Mouse (Mus musculus) ovary, postnatal 10 days (tissue): ENCODE data around the gene Spata2l.
A peak's percentile ranks its signal among the peaks of the same experiment; 100 is the strongest.
"Not testable (repeated sequence)": the region's sequence is repeated elsewhere in the genome, so short reads cannot be mapped to it uniquely, and the experiment has no call there.

ENCODE experiments used
- DNase-seq: peaks from one replicate; pipeline ENCODE4 v3.0.0; 2022; ENCODE audit warnings: low spot score

Gene Spata2l

DNA sequence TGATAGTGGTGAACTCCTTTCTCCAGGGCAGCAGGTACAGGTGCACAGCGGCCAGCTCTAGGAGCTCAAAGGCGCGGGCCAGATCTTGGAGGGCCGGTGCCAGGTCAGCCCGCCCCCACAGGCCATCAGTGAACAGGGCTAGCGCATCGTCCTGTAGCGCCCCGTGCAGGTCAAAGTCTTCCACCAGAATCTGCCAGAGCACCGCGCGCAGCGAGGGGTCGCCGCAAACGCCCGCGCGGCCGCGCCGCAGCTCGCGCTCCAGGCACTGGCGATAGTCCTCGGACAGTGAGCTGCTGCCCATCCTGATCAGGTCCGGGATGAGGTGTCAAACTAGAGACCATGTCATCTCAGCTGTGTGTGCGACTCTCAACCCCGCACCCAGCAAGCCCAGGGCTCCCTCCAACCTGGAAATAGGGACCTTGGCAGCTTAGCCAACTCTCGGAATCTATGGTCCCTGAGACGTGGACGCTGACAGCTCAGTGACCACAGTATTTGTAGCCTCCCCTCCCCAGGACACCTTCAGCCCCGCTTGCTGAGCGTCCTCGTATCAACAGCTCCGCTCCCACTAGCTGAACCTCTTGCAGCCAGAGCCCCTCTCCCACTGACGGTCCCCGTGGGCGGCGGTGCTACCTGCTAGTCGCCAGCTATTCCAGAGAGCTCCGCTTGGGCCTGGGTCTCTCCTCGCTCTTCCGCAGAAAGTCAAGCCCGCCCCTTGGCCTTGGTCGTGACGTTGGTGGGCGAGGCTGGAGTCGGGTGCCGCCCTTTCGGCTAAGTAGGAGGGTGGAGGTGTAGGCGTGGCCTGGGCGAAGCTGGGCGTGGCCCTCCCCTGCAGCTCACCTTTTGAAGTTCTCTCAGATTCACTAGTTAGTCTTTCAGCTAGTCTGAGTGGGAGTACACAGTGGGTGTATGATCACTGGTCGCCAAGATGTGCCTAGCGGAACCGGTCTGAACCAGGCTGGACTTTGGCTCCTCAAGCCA, at the start of gene Spata2l:
TSS of gene Spata2l (minus strand) at position 714 of the 978 bp plus-strand sequence.
- DNase-seq, result peak; percentile 44

DNA sequence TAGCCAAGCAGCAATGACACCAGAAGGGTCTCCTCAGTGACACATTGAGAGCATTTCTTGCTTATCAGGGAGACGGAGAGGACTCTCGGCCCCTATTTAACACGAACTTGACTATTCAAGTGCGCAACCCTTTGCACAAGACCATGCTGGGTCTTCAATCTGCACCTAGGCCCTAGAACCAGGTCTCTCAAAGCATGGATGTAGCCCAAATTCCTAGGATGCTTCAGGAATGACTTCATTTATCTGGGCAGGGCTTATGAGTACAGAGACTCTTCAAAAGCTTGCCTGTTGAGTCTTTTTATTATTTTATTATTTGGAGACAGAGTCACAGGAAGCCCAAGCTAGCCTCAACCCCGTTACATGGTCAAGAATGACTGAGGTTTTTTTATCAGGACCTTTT, 48.5 kb upstream of the Spata2l start:
- no peak for DNase-seq

DNA sequence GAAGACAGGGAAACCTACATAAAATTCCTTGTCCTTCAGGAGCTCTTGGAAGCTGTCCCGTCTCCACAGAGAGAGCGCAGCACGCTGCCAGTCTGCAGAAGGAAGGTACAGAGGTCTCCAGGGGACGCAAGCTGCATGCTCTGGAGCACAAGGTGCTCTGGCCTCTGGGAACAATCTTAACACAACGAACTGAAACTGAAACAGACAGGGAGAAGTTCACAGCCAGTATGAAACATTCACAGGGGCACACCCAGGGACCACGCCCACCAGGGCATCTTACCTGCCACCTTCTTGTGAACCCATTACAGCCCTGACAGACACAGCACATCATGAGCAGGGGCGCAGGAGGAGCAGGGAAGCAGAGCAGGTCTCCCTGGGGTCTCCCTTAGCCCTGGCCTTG, 48.0 kb upstream of the Spata2l start:
- DNase-seq, result no peak

DNA sequence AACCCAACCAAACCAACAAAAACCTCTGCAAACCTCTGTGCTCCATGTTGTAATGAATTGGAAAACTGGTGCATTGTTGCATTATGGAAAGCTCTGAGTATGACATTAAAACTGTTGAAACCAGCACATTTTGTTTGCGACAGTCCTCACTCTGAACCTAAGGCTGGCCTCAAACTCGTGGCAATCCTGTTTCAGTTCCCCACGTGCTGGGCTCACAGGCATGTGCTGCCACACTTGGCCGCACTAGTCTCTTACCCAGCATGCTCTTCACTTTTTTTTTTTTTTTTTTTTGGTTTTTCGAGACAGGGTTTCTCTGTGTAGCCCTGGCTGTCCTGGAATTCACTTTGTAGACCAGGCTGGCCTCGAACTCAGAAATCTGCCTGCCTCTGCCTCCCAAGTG, 47.0 kb upstream of the Spata2l start:
- not testable (repeated sequence) for DNase-seq

DNA sequence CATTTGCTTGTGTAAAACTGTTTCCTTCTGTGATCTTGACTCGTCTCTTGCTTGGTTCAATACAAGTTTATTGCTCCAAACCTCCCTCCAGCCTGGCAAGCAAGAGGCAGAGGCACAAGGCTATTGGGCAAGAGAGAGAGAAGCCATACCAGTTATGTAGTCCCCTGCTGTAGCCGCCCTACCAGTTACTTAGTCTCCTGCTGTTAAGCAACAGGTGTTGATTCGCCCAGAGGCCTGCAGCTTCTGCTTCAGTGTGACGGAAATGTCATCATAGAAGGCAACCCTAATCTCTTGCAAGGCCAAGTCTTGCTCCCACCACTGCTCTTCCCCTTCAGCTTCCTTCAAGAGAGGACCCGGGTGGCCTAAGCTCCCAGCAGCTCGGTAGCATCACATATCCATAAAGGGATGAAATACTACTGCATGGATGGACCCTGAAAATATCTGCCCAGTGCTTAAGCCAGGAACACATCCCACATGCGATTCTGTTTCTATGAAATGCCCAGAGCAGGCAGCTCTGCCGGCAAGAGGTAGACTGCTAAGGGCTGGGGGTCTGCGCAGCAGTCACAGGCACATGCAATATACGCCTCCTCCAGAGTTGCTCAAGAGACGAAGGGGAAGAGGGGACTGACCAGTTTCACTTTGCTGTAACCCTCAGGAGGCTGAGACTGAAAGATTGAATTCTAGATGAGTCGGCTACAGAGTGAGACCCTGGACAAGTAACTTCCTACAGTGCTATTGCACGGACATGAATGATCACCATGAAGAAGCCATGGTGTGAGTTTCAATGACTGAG, 44.5 kb upstream of the Spata2l start:
- DNase-seq, result no peak

DNA sequence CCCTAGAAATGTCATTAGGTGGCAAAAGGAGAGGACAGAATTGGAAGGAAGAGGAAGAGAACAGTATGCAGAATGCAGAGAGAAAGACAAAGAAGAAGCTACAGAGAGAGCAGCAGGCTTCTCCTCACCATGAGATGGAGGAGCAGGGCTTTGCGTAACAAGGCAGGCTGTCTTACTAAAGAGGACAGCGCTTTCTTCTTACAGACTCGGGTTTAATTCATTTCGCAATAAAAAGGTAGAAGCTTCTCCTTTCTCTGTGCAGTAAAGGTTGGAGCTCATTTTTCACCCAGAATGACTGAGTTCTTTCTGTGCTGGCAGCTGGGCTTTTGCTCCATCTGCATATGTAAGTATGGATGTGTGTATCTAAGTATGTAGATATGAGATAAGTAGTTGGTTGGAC, 43.8 kb upstream of the Spata2l start:
- DNase-seq, result no peak

DNA sequence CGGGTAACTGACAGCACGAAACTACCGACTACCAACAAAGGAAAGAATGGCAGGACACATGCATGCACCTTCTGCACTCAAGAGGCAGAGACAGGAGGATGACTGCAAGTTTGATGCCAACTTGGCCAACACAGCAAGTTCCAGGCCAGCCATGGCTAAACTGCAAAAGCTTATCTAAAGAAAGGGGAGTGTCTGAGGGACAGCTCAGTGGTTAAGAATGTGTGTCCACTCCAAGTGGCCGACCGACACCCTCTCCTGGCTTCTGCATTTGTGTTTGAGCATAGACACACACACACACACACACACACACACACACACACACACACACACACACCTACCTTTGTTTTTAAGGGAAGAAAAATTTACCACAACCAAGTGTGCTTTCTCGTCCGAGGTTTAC, 42.4 kb upstream of the Spata2l start:
- no peak for DNase-seq

DNA sequence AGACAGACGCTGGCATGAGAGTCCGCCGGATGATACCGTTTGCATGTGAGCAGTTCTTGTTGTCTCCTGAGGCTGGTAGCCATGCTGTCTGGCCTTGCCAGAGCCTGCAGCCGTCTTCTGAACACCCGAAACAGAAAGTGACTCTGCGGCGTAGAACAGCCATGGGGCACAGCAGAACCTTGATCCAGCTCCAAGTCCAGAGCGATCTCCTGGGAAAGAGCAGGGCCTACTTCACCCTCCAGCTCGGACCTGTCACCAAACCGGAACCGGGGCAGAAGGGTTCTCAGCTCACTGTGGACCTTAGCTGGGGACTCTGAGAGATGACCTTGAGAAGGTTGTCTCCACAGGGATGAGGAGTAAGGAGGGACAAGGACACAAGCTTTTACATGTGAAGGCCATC, 39.1 kb upstream of the Spata2l start:
- DNase-seq, result no peak

DNA sequence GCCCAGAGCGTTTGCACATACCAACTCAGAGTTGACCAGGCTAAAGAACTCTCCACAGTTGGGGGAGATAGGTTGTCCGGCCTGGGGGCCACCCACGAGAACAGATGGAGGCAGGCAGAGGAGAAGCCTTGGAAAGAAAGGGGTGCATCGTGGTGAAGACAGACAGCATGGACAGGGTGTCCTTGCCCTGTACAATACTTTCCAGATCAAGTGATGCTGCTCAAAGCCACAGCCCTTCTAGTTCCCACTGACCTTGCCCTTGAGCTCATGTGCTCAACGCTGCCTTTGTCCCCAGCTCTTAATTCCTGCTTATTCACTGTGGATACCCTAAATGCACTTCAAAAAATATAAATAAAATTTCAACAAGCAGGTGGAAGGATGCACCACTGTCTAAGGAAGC, 38.4 kb upstream of the Spata2l start:
- no peak for DNase-seq

DNA sequence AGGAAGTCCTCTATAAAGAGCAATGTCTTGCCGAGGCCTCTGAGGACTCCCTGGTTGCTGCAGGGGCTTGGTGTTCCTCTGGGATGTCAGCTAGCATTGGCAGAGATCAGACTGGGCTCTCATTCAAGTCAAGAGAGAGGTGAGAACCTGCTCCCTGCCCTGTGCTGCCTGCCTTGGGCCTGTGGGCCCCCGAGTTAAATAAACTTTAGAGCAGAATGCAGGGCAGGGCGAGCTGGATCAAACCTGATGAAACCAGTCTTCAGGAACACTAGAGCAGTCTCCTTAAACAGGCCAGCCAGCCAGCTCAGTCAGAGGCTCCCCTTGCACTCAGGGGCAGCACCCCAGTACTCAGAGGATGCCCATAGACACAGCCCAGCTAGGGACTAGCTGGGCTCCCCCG, 35.9 kb upstream of the Spata2l start:
- DNase-seq, result no peak

DNA sequence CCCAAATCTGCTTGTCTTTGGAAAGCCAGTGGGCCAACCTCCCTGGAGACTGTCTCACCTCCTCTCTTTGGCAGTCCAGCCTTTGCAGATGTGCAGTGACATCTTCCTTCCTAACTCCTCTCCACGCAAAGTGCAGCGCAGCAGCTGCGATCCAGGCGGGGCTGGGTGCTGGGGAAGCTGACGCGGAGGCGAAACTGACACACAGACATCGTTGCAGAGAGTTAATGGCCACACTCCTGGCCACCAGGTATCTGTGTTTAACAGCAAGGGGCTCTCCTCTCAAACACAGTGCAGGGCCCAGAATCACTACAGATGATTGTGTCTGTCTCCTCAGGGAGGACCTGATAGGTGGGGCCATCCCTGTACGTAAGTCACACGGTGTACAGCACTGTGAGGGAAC, 35.1 kb upstream of the Spata2l start:
- no peak for DNase-seq

DNA sequence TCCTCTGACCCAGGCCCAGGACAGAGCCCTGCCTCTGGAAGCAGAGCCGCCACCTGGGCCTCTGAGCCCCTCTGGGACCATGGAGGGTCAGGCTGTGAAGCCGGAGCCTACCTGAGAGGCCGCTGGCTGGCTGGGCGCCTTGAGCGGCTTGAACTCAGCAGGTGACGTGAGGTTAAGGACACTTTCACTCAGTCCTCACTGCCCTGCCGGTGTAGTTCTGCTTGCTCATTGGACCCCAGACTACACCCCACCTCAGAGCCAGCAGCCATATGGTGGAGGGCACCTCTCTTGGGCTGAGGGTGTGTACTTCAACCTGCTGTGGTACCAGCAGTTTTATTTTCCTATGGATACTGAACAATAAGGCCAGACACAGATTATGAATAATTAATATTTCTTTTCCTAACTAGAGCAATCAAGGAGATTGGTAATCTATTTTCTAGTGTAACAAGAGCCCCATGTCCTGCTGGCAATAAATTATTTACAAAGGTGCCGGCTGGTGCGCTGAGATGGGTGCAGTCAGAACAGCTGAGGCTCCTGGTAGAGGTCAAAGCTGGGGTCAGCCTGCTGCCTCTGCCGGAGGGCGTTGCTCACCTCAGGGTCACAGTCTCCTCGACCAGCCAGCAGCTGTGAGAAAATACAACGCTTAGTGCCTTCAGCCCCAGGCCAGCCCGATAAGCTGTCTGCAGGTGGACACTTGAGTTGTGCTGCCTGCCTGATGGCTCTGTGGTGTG, 32.1 kb upstream of the Spata2l start:
- no peak for DNase-seq

DNA sequence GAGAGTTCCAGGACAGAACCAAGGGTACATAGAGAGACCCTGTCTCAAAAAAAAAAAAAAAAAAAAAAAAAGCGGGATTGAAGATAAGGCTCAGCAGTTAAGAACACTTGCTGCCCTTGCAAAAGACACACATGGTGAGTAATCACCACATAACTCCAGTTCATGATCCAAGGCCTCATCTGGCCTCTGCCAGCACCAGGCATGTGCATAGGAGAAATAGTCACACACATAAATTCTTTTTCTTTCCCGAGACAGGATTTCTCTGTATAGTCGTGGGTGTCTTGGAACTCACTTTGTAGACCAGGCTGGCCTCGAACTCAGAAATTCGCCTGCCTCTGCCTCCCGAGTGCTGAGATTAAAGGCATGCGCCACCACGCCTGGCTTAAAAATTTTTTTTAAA, 21.6 kb upstream of the Spata2l start:
- DNase-seq, result not testable (repeated sequence)

DNA sequence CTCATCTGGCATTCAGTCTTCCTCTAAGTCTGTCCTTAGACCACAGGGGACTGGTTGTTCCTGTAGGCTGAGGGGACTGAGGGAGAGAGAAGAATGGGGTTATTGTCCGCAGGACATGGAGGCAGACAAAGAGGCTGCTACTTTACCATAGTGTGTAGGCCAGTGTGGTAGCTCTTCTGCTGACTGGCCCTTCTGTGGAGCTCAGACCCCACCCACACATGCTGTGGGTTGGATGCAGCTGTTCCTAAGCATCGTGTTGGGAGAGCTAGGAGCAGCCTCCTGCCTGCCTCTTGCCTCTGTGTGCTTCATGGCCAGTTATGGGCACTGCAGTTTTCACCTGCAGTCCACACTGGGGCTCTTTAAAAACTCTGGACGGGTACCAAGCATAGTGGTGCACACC, 21.1 kb upstream of the Spata2l start:
- DNase-seq, result no peak

DNA sequence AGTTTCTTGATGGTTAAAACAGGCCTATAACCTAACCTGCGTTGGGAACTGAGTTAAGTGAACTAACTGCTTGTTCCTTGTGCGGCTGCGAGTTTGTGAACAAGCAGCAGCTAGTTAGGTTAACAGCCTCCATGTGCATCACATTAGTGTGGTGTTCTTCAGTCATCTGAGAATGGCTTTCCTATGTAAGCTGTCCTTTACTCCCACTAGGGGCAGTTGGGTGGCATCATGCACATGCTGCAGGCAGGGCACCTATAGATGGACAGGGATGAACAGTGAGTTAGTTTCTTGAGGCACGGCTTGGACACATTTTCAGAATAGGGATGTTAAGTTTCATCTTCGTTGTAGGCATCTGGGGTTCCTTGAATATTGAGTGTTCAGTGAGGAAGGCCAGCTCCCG, 19.1 kb upstream of the Spata2l start:
- DNase-seq, result no peak

DNA sequence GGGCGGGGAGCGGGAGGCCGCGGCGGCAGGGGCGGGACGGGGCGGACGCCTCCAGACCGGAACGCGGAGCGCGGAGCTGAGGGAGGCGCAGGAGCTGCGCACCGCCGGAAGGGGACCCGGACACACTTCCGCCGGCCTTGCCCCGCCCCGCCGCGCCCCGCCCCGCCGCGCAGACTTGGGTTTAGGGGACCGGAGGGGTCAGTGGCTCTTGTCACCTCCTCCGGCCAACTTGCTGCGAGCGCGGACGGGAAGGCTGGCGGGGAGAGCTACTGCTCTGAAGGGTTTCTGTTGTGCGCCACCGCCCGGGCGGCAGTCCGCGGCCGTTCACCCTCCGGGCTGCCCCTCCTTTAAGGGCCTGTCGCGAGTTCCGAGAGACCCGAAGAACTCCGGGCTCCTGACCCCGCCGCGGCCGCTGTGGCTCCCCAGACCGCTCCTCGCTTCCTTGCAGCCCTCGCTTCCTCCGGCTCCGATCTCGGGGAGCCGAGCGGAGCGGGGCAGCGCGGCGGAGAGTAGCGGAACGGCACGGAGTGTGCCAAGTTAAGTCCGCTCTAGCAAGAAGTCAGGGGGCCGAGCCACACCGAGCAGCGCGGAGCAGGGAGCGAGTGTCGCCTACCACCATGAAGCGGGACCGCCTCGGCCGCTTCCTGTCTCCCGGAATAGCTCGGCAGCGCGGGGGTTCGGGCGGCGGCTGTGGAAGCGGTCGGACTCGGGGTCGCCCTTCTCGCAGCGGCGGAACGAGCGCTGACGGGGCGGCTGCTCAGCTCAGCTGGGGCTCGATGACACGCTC, 18.3 kb upstream of the Spata2l start, which contains the start of the genes Zfp276 and Vps9d1:
TSS of gene Zfp276 (plus strand) at position 97 of the 787 bp plus-strand sequence.
TSS of gene Vps9d1 (minus strand) at position 250 of the 787 bp plus-strand sequence.
- DNase-seq, result peak; percentile 84

DNA sequence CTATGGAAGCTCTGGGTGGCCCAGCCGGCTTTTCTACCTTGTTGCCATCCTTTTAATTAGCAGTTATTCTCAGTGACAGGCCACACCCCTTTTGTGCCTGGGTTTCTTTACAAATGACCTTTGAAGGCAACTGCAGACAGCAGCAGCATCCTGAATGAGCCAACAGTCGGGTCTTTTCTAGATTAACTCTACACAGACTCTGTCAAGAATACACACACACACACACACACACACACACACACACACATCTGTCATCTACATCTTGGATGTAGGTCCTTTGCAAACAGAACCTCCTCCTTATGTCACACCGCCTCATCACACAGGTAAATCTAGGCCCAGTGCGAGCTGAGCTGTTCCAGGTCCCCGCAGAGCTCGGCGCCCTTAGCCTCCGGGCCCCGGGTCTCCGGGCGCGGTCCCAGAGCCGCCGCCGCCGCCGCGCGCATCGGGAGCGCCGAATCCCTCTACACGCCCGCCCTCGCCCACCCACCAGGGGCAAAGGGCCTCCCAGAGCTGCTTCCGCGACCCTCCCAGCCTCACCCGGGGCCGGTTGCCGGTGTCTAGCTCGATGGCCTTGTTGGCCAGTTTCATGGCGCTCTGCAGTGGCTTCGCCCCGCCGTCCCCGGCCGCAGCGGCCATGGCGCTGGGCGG, 17.5 kb upstream of the Spata2l start:
- DNase-seq, result no peak

DNA sequence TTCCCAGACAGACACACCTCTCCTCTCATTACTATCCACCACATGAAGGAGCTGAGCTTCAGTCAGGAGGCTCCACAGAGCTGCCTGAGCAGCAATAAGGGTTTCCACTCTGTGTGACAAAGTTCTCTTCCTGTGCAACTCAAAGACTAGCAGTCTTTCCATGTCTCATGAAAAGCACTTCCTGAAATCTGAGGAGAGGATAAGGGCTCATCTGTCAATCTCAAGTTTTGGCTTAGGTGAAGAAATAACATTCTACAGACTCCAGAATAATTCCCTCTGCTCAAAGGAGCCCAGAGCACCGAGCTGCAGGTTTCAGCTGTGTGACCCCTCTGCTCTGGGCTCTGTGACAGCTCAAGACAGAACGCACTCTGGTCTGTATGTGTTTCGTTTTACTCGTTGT, 16.9 kb upstream of the Spata2l start:
- DNase-seq, result no peak

DNA sequence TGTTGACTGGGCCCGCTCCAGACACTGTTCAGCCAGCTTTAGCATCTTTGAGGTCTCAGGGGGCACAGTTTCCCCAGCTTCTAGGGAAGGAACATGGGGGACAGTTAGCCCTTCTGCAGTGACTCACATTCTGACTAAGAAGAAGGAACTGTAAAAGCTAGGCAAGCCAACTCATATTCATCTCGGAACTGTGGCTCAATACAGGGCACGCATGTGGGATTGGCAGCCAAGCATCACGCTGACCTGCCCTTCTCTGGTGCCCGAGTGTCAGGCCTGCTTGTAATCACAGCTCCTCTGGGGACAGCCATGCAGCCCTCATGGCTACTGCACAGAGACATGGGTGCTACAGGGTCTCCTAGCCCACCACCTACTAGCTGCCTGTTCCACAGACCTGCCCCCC, 14.9 kb upstream of the Spata2l start:
- DNase-seq, result no peak

DNA sequence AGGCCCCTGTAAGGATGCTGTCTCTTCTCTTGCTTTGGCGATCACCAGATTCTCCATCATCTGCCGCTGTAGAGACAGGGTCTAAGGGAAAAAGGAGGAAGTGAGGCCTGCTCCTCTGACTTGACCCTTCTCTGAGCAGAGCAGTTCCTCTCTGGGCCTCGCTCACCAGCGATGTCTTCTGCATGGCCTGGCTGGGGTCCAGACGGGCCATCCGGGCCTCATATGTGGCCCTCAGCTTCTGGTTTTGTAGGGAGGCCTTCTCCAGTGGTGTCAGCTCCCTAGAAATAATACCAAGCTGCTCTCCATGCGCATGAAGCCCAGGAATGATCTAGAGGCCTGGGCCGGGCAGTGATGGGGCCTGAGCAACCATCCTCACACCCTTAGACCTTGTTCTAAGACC, 12.6 kb upstream of the Spata2l start:
- DNase-seq, result no peak

DNA sequence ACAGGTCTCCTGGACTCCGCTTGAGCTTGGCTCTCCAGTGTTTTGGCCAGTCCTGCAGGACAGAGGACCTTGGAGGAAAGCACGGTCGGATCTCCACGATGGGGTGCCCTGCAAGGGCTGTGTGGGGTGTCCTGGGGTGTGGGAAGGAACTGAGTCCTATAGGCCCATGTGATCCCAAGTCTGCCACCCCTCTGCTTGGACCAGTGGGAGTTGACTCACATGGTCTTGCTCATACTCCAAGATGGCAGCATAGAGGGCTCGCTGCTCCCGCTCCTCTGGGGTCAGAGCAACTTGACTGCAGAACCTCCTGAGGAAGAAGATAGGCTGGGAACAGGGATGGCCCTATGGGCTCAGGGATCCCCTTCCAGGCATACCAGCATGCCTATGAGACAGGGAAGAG, 11.7 kb upstream of the Spata2l start:
- no peak for DNase-seq
